Mouse (Mus musculus) olfactory bulb, adult 2 months (tissue): ENCODE data around the gene Sntb2.

Source experiments
- CTCF ChIP-seq: fragments of 200-500 bp; IDR thresholded peaks from 2 replicates; pipeline ENCODE4 v1.5.1; 2012; ENCODE audit warnings: low read depth, mild to moderate bottlenecking, low read length, moderate library complexity; ENCODE audit not compliant: insufficient read depth
- POLR2A ChIP-seq: fragments of 200-500 bp; IDR thresholded peaks from 2 replicates; pipeline ENCODE4 v1.6.1; 2012; ENCODE audit warnings: mild to moderate bottlenecking, low read depth, low read length, moderate library complexity; ENCODE audit not compliant: insufficient read depth

DNA sequence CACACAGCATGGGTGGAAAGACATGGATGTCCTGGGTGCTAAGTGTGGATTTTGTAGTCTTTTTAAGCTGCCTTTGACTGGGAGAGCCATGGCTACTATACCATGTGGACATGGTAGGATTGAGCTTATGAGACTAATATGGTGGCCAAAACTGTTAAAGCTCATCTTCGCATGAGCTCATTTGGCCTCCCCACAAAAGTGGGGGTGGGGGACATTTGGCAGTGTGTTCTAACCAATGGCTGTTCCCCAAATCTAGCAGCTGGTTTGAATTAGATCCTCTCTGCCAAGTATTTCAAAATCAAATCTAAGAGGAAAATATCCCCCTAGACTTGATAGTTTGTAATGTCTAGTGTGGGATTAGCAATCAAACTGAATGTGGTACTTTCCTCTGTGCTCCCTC lies 63.5 kb downstream of the Sntb2 start:
- no peak for TF ChIP-seq CTCF
- no peak for TF ChIP-seq POLR2A
